Mouse (Mus musculus): ENCODE results near the gene Ing4.

DNA sequence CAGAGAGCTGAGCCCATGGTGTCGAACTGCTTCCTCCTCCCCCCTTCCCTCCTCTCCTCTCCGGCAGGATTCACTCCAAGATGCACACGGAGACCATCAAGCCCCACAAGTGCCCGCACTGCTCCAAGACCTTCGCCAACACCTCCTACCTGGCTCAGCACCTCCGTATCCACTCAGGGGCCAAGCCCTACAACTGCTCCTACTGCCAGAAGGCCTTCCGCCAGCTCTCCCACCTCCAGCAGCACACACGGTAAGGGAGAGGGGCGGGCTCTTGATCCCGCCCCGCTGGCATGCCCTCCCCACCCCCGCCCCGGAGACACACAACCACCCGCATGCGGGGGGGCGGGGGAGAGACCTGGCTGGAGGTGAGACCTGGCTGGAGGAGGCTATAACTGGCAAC, 8.0 kb upstream of the Ing4 start:
- TF ChIP-seq CTCF (IDR thresholded peaks at IDR 0.05; ENCODE audit: low read depth): no peak
- no peak for TF ChIP-seq EP300 (IDR thresholded peaks at IDR 0.05; ENCODE audit: low read depth)

Data from liver, postnatal 0 days (tissue).